Mouse (Mus musculus) WW6 (cell line): Measurements from ENCODE around the gene Gm49776.

Source experiments
- DNase-seq: peaks from one replicate; pipeline ENCODE4 v3.0.0-alpha.2; 2013; ENCODE audit warnings: low read depth, low spot score

Gene Gm49776

DNA sequence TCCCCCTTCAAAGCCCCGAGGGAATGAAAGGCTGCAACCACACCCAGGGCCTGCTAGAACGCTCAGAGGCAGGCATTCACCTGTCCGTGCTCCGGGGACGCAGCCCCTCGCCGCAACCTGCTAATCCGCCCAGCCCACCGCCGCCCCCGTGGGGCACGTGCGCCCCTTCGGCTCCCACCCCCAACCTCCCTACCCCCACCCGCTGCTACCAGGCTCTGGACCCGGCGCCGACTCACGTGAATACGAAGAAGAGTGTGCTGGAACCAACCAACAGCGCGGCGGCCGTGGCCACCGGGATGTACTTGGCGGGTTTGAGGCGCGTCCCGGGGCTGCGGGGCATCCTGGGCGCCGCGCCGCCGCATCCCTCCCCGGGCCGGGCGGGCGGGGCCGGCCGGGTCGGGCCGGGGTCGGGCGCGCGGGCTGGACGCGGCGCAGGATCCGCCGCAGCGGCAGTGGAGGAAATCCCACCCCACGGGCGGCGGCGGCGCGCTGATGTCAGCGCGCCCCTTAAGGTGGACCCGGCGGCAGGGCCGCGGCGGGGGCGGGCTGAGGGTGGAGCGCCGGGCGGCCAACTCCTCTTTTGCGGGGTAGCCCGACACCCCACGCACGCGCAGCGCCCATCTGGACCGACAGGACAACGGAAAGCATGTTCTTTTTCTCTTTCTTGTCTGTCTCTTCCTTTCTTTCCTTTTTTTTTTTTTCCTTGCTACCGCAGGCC lies 23.3 kb downstream of the Gm49776 start, which contains the start of gene Zdhhc8:
TSS of gene Zdhhc8 (minus strand) at position 466 of the 718 bp plus-strand sequence.
- DNase-seq = no peak

DNA sequence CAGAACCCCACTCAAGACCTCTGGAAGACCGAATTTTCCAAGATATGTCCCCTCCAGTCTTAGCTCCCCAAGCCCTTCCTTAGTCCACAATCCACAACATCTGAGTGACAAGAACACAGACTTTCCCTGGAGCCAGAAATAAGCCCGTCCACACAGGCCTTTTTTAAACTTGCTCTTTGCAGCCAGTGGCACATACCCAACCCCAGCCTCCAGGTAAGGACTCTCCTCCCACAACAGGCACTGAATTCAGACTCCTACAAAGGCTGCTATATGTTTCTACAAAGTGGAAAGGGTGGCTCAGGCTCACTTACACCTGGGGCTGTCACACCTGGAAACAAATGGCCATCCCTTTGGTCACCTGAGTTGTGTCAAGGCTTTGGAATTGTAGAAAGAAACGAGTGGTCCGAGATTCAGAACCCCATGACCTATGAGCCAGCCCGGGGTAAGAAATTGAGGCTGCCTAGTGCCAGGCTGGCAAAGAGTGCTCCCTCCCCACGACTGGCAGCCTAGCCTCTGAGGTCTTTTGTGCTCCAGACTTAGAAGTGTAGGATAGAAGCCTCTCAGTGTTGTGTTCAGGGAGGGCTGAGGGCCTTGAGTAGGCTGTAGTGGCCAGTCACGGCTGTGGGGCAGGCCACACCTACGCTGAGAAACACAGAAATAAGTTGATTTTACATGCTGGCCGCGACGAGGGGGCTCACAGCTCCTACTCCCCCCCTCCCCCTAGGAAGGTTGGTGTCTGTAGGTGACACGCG lies 24.0 kb downstream of the Gm49776 start:
- no peak for DNase-seq

DNA sequence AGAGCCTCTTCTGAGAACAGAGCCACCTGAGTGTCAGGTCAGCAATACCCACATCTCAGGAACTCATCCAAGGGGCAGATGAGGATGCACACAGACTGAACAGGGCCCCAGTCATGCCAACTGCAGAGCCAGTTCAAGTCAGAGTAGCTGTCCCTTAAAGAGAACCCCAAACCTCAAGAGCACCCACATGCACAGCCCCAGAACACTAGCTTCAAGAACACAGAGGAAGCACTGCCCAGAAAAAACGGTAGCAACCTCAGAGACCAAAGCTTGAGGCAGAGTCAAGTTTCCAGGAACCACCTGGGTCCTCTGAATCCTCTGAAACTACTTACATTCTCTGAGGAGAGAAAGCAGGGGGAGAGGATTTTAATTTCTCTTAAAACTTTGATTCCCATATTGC lies 24.7 kb downstream of the Gm49776 start:
- DNase-seq = no peak

DNA sequence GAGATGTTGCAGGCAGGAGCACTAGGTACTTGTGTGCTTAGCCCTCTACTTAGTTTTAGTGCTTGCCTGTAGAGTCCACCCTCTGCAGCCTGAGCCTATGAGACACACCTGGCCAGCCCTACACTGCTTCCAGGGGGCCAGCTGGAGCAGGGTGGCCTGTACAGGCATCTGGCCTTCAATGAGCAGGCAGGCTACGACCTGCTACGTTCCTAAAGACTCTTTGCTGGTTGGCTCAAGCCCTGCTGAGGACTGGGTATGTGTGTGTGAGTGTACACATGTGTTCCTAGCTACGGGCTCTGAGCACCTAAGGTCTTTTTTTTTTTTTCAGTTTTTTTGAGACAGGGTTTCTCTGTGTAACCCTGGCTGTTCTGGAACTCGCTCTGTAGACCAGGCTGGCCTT lies 26.7 kb downstream of the Gm49776 start:
- no peak for DNase-seq

GRCm38 (mm10) chr16:18231047-18231446 lies 27.1 kb downstream of the Gm49776 start:
- DNase-seq = no peak

DNA sequence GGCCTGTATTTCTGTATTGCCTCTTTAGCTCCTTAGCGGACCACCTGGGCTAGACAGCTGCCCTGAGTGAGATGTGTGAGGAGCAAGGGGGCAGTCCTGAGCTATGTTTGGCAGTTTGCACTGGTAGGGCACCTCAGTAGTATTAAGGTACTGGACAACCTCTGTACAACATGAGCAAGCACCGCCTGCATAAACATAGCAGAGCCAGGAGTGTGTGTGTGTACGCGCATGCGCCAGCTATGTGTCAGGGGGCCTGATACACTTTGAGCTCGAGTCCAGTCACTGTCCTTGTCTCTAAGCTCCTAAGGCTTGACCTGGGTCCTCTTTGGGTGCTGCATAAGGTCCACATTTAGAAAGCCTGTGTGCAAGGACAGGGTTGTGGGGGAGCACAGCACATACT lies 27.5 kb downstream of the Gm49776 start:
- DNase-seq = no peak

- no peak for DNase-seq
These were observed 28.5 kb downstream of the Gm49776 start for GRCm38 (mm10) chr16:18229622-18230021.

- no peak for DNase-seq
These were observed 29.3 kb downstream of the Gm49776 start for GRCm38 (mm10) chr16:18228856-18229255.

- no peak for DNase-seq
These were observed 30.2 kb downstream of the Gm49776 start for GRCm38 (mm10) chr16:18227897-18228422.

- DNase-seq = no peak
These were observed 30.9 kb downstream of the Gm49776 start for GRCm38 (mm10) chr16:18227187-18227586.

- no peak for DNase-seq
These were observed 35.9 kb downstream of the Gm49776 start for GRCm38 (mm10) chr16:18222188-18222587.

GRCm38 (mm10) chr16:18221543-18221898 lies 36.6 kb downstream of the Gm49776 start:
- DNase-seq = no peak

DNA sequence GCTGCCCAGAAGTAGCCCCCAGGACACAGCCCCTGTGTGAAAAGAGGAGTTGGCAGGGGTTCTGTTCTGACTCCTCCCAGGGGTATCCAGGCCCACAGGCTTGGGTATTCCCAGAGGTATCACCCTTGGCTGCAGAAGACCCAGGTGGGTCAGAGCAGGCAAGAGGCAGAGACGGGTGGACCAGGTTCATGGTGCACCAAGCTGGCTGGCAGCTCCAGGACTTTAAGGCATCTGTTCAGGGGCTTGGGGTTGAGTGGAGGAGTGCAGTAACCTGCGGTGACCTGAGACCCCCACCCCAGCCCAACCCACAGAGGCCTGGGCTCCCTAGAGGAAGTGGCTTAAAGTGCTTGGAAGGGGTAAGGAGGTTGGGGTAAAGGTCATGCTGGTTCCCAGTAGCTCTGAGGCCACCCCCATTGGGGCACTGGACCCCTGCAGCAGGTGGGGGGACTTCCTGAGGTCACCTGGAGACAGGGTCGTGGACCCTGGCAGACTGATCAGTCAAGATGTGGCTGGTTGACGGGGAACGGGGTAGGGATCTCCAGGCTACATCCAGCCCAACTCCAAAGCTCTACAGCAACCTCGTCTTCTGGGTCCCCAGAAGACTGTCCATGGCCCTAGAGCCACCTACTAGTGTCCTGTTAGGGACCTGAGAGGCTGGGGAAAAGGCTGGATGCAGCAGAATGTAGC lies 37.1 kb downstream of the Gm49776 start:
- DNase-seq = no peak

GRCm38 (mm10) chr16:18220001-18220400 lies 38.1 kb downstream of the Gm49776 start:
- no peak for DNase-seq

DNA sequence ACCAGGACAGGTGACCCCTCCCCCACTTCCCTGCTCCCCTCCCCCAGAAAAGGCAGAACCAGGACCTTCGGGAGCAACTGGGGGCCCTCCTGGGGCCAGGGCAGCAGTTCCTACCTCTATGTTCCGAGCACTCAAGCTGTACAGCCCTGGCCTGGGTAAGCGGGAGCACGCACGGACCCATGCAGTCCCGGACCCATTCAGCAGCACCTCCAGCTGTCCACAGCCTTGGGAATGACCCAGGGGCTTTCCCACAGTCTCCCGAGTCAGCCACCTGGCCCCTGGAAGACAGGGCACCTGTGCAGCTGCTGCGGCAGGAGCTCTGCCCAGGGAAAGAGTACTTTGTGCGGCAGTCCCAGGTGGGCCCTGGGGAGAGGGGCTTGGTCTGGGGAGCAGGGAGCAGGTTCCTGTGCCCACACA lies 39.5 kb downstream of the Gm49776 start:
- no peak for DNase-seq

DNA sequence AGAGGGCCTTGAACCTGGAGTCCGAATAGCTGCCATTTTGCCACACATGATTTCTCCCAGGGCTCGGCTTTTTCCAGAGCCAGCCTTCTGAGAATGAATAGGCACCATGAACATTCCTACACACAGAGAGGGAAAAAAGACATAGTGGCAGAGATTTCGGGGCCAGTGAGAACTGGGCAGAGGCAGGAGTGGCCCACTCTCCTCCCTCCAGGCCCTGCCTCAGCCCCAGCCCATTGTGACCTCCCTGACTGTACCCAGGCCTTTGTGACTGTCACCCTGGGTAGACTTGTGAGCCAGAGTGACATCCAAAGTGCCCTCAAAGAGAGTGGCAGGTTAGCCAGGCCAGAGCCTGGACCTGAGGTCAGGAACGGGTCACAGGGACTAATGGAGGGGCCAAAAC lies 40.5 kb downstream of the Gm49776 start, which contains the start of gene Ccdc188:
TSS of gene Ccdc188 (plus strand) at position 301 of the 400 bp plus-strand sequence.
- no peak for DNase-seq

DNA sequence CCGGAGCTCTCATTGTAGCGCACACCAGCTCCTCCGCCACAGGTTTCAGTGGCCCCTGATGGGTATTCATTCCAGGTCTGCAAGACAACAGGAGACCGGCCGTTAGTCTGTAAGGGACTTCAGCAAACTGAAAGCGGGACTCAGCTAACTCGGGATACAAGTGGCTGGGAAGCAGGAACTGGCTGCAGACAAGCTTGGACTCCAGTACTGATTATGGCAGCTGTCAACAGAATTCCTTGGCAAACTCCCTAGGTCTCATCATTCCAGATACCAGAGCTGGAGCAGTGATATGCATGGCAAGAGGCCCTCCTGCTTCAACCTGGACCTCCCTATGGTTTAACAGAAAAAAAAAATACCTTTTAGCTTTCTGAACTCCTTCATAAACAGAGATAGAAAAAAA lies 43.3 kb downstream of the Gm49776 start:
- DNase-seq = no peak

DNA sequence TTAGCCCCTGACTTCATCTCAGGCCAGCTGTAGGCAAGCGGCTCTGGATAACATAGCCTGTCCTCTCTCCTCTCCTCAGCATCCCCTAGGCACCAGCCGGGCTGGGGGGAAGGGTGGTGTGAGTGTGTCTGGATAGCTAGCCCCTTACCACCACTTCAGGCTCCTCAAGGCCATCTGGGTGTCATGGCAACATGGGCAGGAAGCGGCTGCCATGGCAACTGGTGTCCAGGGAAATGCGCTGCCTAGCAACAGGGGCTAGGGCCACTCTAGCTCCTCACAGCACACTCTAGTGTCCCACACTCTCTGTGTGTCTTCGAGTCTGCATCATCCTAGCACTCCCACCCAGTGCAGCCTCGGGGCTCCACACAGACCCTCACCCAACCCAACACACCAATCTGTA lies 44.4 kb downstream of the Gm49776 start:
- DNase-seq = no peak

DNA sequence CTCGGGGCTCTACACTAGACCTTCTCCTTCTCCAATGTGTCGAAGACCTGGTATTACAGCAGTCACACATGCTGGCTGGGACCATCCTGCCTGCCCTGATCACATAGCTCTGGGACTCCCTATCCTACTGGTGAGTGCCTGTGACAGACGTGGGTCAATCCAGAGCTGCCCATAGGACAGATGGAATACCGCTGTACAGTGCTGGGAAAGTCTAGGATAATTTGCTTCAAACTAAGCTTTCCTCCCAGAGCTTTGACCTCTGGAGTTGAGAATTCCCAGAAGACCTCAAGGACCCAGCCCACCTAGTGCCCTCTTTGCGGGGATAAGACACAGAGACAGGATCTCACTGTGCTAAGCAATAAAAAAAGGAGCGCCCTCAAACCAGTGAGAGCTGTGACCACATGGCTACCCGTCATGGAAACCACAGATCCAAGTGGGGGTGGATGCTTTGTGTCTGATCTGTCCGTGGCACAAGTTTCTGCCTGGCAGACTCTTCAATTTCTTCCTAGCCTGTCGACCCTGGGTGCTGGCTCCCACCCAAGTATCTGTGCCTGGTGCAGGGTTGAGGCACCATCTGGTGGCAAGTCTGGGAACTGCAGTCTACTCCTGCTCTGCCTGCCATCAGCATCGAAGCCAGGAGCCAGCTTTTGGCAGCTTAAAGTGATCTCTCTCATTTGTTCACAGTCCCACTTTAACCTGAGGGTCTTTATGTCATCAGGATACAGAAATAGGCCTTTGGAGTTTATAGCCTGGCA lies 46.5 kb downstream of the Gm49776 start:
- DNase-seq = peak; percentile 49

GRCm38 (mm10) chr16:18210701-18211416 lies 47.3 kb downstream of the Gm49776 start:
- no peak for DNase-seq
